Mouse (Mus musculus) CH12.LX (cell line): ENCODE results near the gene Akap3. TPM values are rescaled to one million over a fixed set of nuclear protein-coding genes. Genes with fewer than 3 reads are reported as not detected.

Experiments used
- DNase-seq: peaks from one replicate; pipeline ENCODE4 v3.0.0-alpha.2; 2013; ENCODE audit errors: extremely low read depth
- H3K27ac ChIP-seq: 2 replicates; pipeline ENCODE4 v1.5.1; 2012; ENCODE audit warnings: low read depth, mild to moderate bottlenecking, control low read depth, moderate library complexity; ENCODE audit not compliant: insufficient read depth
- H3K27me3 ChIP-seq: replicated peaks from 2 replicates; pipeline ENCODE3; 2012; ENCODE audit warnings: inconsistent platforms
- H3K36me3 ChIP-seq, 2 experiments: replicated peaks in 1 of 2; 2 replicates each; pipeline versions ENCODE3 to v1.6.1; 2012; ENCODE audit warnings: inconsistent platforms in 1 of 2, low read length in 1 of 2, mild to moderate bottlenecking in 1 of 2, mixed read lengths in 1 of 2, moderate library complexity in 1 of 2; ENCODE audit not compliant: control insufficient read depth in 1 of 2, insufficient read depth in 1 of 2
- H3K4me1 ChIP-seq, 2 experiments: 2 replicates each; pipeline ENCODE4 v1.6.1; 2012; ENCODE audit warnings: inconsistent platforms in 1 of 2, moderate library complexity in 1 of 2; ENCODE audit not compliant: insufficient read depth in 2 of 2, control insufficient read depth in 1 of 2
- H3K4me2 ChIP-seq: 2 replicates; pipeline ENCODE4 v1.6.1; 2012; ENCODE audit warnings: low read depth, mild to moderate bottlenecking, control low read depth; ENCODE audit not compliant: poor library complexity, insufficient read depth, severe bottlenecking
- H3K4me3 ChIP-seq, 3 experiments: fragments of 150-350 bp in 1 of 3; sonication (generic) in 1 of 3; replicated peaks in 1 of 3; 2 replicates each; pipeline versions ENCODE3 to v1.5.1; 2011 to 2012; ENCODE audit warnings: low read depth in 2 of 3, low read length in 2 of 3, mild to moderate bottlenecking in 2 of 3, moderate library complexity in 2 of 3, control low read depth in 1 of 3, improper control_type of control experiment in 1 of 3, inconsistent platforms in 1 of 3, mixed read lengths in 1 of 3; ENCODE audit not compliant: poor library complexity in 1 of 3
- H3K79me2 ChIP-seq: replicated peaks from 2 replicates; pipeline ENCODE4 v1.6.1; 2012; ENCODE audit warnings: mild to moderate bottlenecking, moderate library complexity; ENCODE audit not compliant: control insufficient read depth, poor library complexity, insufficient read depth, severe bottlenecking; ENCODE audit errors: extremely low read depth
- H3K9ac ChIP-seq: 2 replicates; pipeline ENCODE4 v1.6.1; 2012; ENCODE audit warnings: low read depth, mild to moderate bottlenecking, control low read depth, moderate library complexity; ENCODE audit not compliant: insufficient read depth
- H3K9me3 ChIP-seq: replicated peaks from 2 replicates; pipeline ENCODE3; 2012; ENCODE audit warnings: low read length, inconsistent platforms, mixed read lengths
- BHLHE40 ChIP-seq: IDR thresholded peaks from 2 replicates; pipeline ENCODE4 v1.6.1; 2011; ENCODE audit warnings: mild to moderate bottlenecking, low read depth, low read length, improper control_type of control experiment
- CHD2 ChIP-seq: IDR thresholded peaks from 2 replicates; pipeline ENCODE4 v1.6.1; 2011; ENCODE audit warnings: low read length, improper control_type of control experiment
- ELF1 ChIP-seq: IDR thresholded peaks from 2 replicates; pipeline ENCODE4 v1.6.1; 2014; ENCODE audit warnings: low read depth, mild to moderate bottlenecking, inconsistent platforms, low read length, improper control_type of control experiment
- ETS1 ChIP-seq: conservative IDR thresholded peaks from 2 replicates; pipeline ENCODE4 v1.6.1; 2012; ENCODE audit warnings: low read depth, mild to moderate bottlenecking, inconsistent platforms, low read length, improper control_type of control experiment, moderate library complexity
- GABPA ChIP-seq: IDR thresholded peaks from 2 replicates; pipeline ENCODE4 v1.6.1; 2012; ENCODE audit warnings: low read depth, low read length, improper control_type of control experiment, inconsistent platforms; ENCODE audit not compliant: insufficient replicate concordance
- HCFC1 ChIP-seq: IDR thresholded peaks from 2 replicates; pipeline ENCODE4 v1.6.1; 2012; ENCODE audit warnings: low read depth, mild to moderate bottlenecking, inconsistent platforms, low read length, improper control_type of control experiment
- IRF4 ChIP-seq: IDR thresholded peaks from 2 replicates; pipeline ENCODE4 v1.6.1; 2014; ENCODE audit warnings: low read depth, mild to moderate bottlenecking, inconsistent platforms, low read length, improper control_type of control experiment
- JUND ChIP-seq: conservative IDR thresholded peaks from 2 replicates; pipeline ENCODE4 v1.6.1; 2011; ENCODE audit warnings: low read depth, low read length, improper control_type of control experiment
- KAT2A ChIP-seq: IDR thresholded peaks from 2 replicates; pipeline ENCODE4 v1.6.1; 2012; ENCODE audit warnings: low read length, improper control_type of control experiment, inconsistent platforms; ENCODE audit not compliant: insufficient replicate concordance
- MAFK ChIP-seq: IDR thresholded peaks from 2 replicates; pipeline ENCODE4 v1.6.1; 2011; ENCODE audit warnings: low read length, improper control_type of control experiment; ENCODE audit not compliant: insufficient replicate concordance
- MAX ChIP-seq: IDR thresholded peaks from 2 replicates; pipeline ENCODE4 v1.6.1; 2011; ENCODE audit warnings: low read length, improper control_type of control experiment
- MEF2A ChIP-seq: IDR thresholded peaks from 2 replicates; pipeline ENCODE4 v1.6.1; 2014; ENCODE audit warnings: low read depth, mild to moderate bottlenecking, inconsistent platforms, low read length, improper control_type of control experiment, borderline replicate concordance
- MXI1 ChIP-seq: IDR thresholded peaks from 2 replicates; pipeline ENCODE4 v1.6.1; 2011; ENCODE audit warnings: mild to moderate bottlenecking, low read depth, low read length, improper control_type of control experiment
- NELFE ChIP-seq: IDR thresholded peaks from 2 replicates; pipeline ENCODE4 v1.6.1; 2011; ENCODE audit warnings: low read depth, low read length, improper control_type of control experiment
- NRF1 ChIP-seq: IDR thresholded peaks from 2 replicates; pipeline ENCODE4 v1.6.1; 2014; ENCODE audit warnings: low read depth, mild to moderate bottlenecking, inconsistent platforms, low read length, improper control_type of control experiment, moderate library complexity
- POLR2A ChIP-seq: IDR thresholded peaks from 2 replicates; pipeline ENCODE4 v1.6.1; 2011; ENCODE audit warnings: low read depth, mild to moderate bottlenecking, improper control_type of control experiment, low read length
- POLR2AphosphoS2 ChIP-seq: IDR thresholded peaks from 2 replicates; pipeline ENCODE4 v1.6.1; 2011; ENCODE audit warnings: low read depth, low read length, improper control_type of control experiment
- SIN3A ChIP-seq: IDR thresholded peaks from 2 replicates; pipeline ENCODE4 v1.6.1; 2012; ENCODE audit warnings: low read length, improper control_type of control experiment, inconsistent platforms
- TBP ChIP-seq: conservative IDR thresholded peaks from 2 replicates; pipeline ENCODE4 v1.6.1; 2011; ENCODE audit warnings: low read depth, low read length, improper control_type of control experiment
- TCF12 ChIP-seq: IDR thresholded peaks from 2 replicates; pipeline ENCODE4 v1.6.1; 2014; ENCODE audit warnings: low read depth, mild to moderate bottlenecking, inconsistent platforms, low read length, improper control_type of control experiment
- UBTF ChIP-seq: IDR thresholded peaks from 2 replicates; pipeline ENCODE4 v1.6.1; 2012; ENCODE audit warnings: low read depth, mild to moderate bottlenecking, inconsistent platforms, low read length, improper control_type of control experiment, moderate library complexity
- USF2 ChIP-seq: conservative IDR thresholded peaks from 2 replicates; pipeline ENCODE4 v1.6.1; 2011; ENCODE audit warnings: low read depth, low read length, improper control_type of control experiment
- ZKSCAN1 ChIP-seq: IDR thresholded peaks from 2 replicates; pipeline ENCODE4 v1.6.1; 2012; ENCODE audit warnings: low read depth, inconsistent platforms, low read length, improper control_type of control experiment, borderline replicate concordance
- dilution Hi-C: fragments of 300-500 bp; cut with MboI; formaldehyde crosslinking; loops from 2 replicates; pipeline ENCODE4 v1.14.3; 2020; ENCODE audit warnings: low sequenced_read_pairs; ENCODE audit not compliant: extremely low pct_unique_long_range_greater_than_20kb, extremely low pct_ligation_motif_present
- in situ Hi-C: fragments of 300-500 bp; cut with MboI; formaldehyde crosslinking; loops from 3 replicates; pipeline ENCODE4 v1.14.3; 2019; ENCODE audit warnings: low sequenced_read_pairs, low pct_ligation_motif_present, low pct_unique_long_range_greater_than_20kb, mixed read lengths
- polyA plus RNA-seq: library from polyadenylated mRNA; unstranded; fragments of >175 nt; gene quantifications from 2 replicates; pipeline ENCODE4 v1.2.1, GENCODE M21; 2012; ENCODE audit warnings: low read depth; ENCODE audit not compliant: insufficient read length
- total RNA-seq, 2 experiments: library from RNA; depleted of rRNA; stranded (reverse); fragments of 300-350 nt in 1 of 2; fragments of >200 nt in 1 of 2; gene quantifications; 2 replicates each; pipeline ENCODE4 v1.2.3; 2012 to 2014

Akap3 gene
- total and polyA plus RNA-seq, 3 experiments = 1.2 to 2.0 (median 2.0) TPM

GRCm38 (mm10) chr6:126836628-126837027 is 16.3 kb upstream of the Akap3 start:
- H3K9ac ChIP-seq = no peak overlapping the region
- peaks cover 81 to 98% of the 10 kb centered on the region in 2 experiments for H3K36me3 ChIP-seq
- peaks cover 0 to 18% of the 10 kb centered on the region in 2 experiments; a peak in 2 of 4 replicates for H3K4me1 ChIP-seq
- no peak overlapping the region for H3K27ac ChIP-seq
- DNase-seq = peak; percentile 26
- TF ChIP-seq ETS1 = no peak
- TF ChIP-seq ELF1 = peak; percentile 34; the same call in 1 of the 2 replicates
- peak; percentile 37; the same call in 1 of the 2 replicates for TF ChIP-seq HCFC1
- dilution Hi-C loops = no loop called here
- in situ Hi-C loops = no loop called here
- no peaks in the 10 kb centered on the region for H3K27me3 ChIP-seq
- no peaks in the 10 kb centered on the region for H3K9me3 ChIP-seq
- H3K4me2 ChIP-seq = no peak overlapping the region
- no peak overlapping the region for H3K4me3 ChIP-seq
- no peaks in the 10 kb centered on the region for H3K79me2 ChIP-seq

DNA sequence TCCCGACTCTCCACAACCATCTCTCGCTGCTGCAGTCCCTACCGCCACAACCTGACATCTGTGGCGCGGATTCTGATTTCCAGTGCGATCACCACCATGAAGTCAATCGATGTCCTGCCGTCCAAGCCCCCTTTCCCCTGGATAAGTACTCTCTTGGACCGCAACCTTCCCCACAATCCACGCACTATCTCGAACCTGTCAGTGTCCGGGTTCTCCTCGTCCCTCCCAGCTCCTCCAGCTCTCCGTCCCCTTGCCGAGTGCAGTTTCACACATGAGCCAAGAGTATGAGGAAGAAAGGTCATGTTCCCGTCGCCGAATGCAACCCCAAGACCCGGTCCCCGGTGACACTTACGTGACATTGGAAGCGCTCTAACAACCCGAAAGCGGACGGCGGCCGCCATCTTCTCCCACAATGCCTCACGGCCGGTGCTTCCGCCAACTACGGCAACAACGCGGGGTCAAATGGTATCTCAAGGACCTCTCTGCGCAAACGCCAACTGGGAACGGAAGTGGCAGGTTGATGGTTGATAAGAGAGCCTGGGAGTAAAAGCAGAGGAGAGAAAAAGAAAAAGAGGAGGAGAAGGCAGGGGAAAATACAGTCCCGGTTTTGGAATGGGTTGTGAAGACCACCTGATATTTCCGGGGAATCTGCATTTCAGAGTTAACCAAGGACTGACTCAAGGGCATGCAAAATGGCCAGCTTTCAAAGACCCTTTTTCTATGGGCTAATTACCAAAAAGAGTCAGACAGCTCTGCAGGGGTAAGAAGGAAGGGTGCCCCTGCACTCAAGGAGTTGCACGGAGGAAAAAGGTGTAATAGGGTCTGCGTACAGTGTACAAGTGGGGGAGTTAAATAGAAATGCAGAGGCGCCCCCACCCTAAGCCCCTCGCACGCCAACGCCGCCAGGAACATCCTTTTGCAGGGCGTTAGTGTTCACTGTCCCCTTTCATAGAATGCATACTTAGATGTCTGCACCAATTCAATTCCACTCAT is 3.9 kb upstream of the Akap3 start, which contains the start of gene Ndufa9:
Ndufa9 (minus strand) TSS at position 425 of the 993 bp plus-strand sequence.
- in situ Hi-C loops = no loop called here
- Histone ChIP-seq H3K27me3 (no peaks in the 10 kb centered on the region), H3K9me3 (no peaks in the 10 kb centered on the region), H3K9ac (peak within 1 kb of the TSS; percentile 79), H3K36me3 (peaks cover 6 to 15% of the 10 kb centered on the region in 2 experiments), H3K4me3 (peak within 1 kb of the TSS; percentile 81 to 98 (median 82)), H3K27ac (peak within 1 kb of the TSS; percentile 8; the same call in 1 of the 2 replicates), H3K4me1 (peaks cover 7 to 38% of the 10 kb centered on the region in 2 experiments), H3K4me2 (peak within 1 kb of the TSS; percentile 65), H3K79me2 (peaks cover 21% of the 10 kb centered on the region)
- peak; percentile 97 for TF ChIP-seq ELF1
- peak; percentile 66; the same call in 1 of the 2 replicates for TF ChIP-seq GABPA
- TF ChIP-seq HCFC1 = peak; percentile 98
- TF ChIP-seq MAFK = no peak
- TF ChIP-seq IRF4 = peak; percentile 83
- TF ChIP-seq ETS1 = 0 out of 2 replicates have a peak, but pooled peaks have one; percentile 28
- peak; percentile 73 for TF ChIP-seq TBP
- TF ChIP-seq MAX = peak; percentile 28; the same call in 1 of the 2 replicates
- TF ChIP-seq POLR2AphosphoS2 = peak; percentile 72; the same call in 1 of the 2 replicates
- TF ChIP-seq BHLHE40 = no peak
- peak; percentile 83 for TF ChIP-seq POLR2A
- peak; percentile 82 for TF ChIP-seq NELFE
- TF ChIP-seq JUND = no peak
- TF ChIP-seq SIN3A = peak; percentile 86
- TF ChIP-seq KAT2A = peak; percentile 95; the same call in 1 of the 2 replicates
- peak; percentile 69; the same call in 1 of the 2 replicates for TF ChIP-seq MXI1
- no peak for TF ChIP-seq USF2
- no peak for TF ChIP-seq ZKSCAN1
- TF ChIP-seq MEF2A = peak; percentile 49; the same call in 1 of the 2 replicates
- peak; percentile 88 for TF ChIP-seq NRF1
- TF ChIP-seq CHD2 = no peak
- no peak for TF ChIP-seq UBTF
- peak; percentile 94 for TF ChIP-seq TCF12
- peak; percentile 91 for DNase-seq
- dilution Hi-C loops = no loop called here
